Mouse (Mus musculus) embryonic facial prominence, embryonic 12.5 days (tissue): ENCODE results near the gene Cd5. TPM values are rescaled to one million over a fixed set of nuclear protein-coding genes. Genes with fewer than 3 reads are reported as not detected.

Source experiments
- ATAC-seq: fragments of 200-750 bp; cut with Nextera tagmentation; 2 replicates; pipeline ENCODE4 v1.8.0; 2017; ENCODE audit not compliant: insufficient number of reproducible peaks, insufficient read depth, low FRiP score, low TSS enrichment
- H3K27ac ChIP-seq: fragments of 300-500 bp; sonication (generic); 2 replicates; pipeline ENCODE4 v1.5.1; 2016; ENCODE audit warnings: mild to moderate bottlenecking
- H3K27me3 ChIP-seq: fragments of 300-500 bp; sonication (generic); 2 replicates; pipeline ENCODE4 v1.6.1; 2016; ENCODE audit warnings: mild to moderate bottlenecking, moderate library complexity
- H3K36me3 ChIP-seq: fragments of 300-500 bp; sonication (generic); 2 replicates; pipeline ENCODE4 v1.6.1; 2016; ENCODE audit warnings: mild to moderate bottlenecking
- H3K4me1 ChIP-seq: fragments of 300-500 bp; sonication (generic); 2 replicates; pipeline ENCODE4 v1.6.1; 2016
- H3K4me2 ChIP-seq: fragments of 300-500 bp; sonication (generic); replicated peaks from 2 replicates; pipeline ENCODE4 v1.6.1; 2016; ENCODE audit warnings: mild to moderate bottlenecking, moderate library complexity
- H3K4me3 ChIP-seq: fragments of 300-500 bp; sonication (generic); 2 replicates; pipeline ENCODE4 v1.5.1; 2016; ENCODE audit warnings: mild to moderate bottlenecking
- H3K9ac ChIP-seq: fragments of 300-500 bp; sonication (generic); 2 replicates; pipeline ENCODE4 v1.6.1; 2016; ENCODE audit warnings: mild to moderate bottlenecking, moderate library complexity
- H3K9me3 ChIP-seq: fragments of 300-500 bp; sonication (generic); 2 replicates; pipeline ENCODE4 v1.6.1; 2016; ENCODE audit warnings: mild to moderate bottlenecking, moderate library complexity
- WGBS: fragments of 180-500 bp; shearing (Covaris S2); methylation state at CpG from one replicate; pipeline ENCODE4 v1.1.7; 2016; 5-methylcytosine and 5-hydroxymethylcytosine counted together
- polyA plus RNA-seq: library from polyadenylated mRNA; unstranded; fragments of >200 nt; fragmentation: Nextera tagmentation; extraction: Ambion mirVana; gene quantifications from 2 replicates; pipeline ENCODE4 v1.2.1, GENCODE M21; 2016

The Cd5 gene
- polyA plus RNA-seq, 1 experiment from 2014 or later = 0.27 TPM

DNA sequence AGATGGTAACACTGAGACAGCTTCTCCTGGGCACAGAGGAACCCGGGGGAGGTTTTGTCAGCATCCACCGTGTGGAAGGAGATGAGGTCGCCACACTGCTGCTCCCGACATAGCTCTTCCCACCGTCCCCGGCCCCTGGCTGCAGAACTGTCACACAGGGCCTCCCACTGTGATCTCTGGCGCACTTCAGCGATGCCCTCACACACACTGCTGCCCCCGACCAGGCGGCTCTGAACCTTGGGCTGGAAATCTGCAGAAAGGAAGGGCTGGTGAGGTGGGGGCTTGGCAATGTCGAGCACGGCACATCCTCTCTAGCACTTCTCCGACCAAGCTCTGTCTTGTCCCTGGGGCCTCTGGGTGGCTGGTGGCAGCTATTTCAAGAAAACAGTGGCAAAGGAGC, 15.7 kb downstream of the Cd5 start:
- WGBS = 23% methylated on average over 13 of the region's 13 CpGs
- H3K9me3 ChIP-seq = no peaks in the 10 kb centered on the region
- no peak overlapping the region for H3K9ac ChIP-seq
- H3K27me3 ChIP-seq = no peaks in the 10 kb centered on the region
- H3K36me3 ChIP-seq = no peaks in the 10 kb centered on the region
- H3K4me2 ChIP-seq = no peak overlapping the region
- peaks cover 12% of the 10 kb centered on the region for H3K4me1 ChIP-seq
- no peak for ATAC-seq
- H3K4me3 ChIP-seq = no peak overlapping the region
- H3K27ac ChIP-seq = no peak overlapping the region; the same call in 1 of the 2 replicates

- Histone ChIP-seq H3K36me3 (no peaks in the 10 kb centered on the region), H3K9me3 (no peaks in the 10 kb centered on the region), H3K4me3 (no peak overlapping the region), H3K9ac (no peak overlapping the region), H3K4me1 (peaks cover 12% of the 10 kb centered on the region), H3K4me2 (no peak overlapping the region), H3K27ac (no peak overlapping the region), H3K27me3 (no peaks in the 10 kb centered on the region)
- ATAC-seq = no peak
- WGBS = 49% methylated on average over 5 of the region's 5 CpGs
These were observed 17.7 kb downstream of the Cd5 start for GRCm38 (mm10) chr19:10721064-10721463.

GRCm38 (mm10) chr19:10720524-10720923, 18.3 kb downstream of the Cd5 start:
- Histone ChIP-seq H3K27me3 (no peaks in the 10 kb centered on the region), H3K4me2 (no peak overlapping the region), H3K4me3 (no peak overlapping the region), H3K9me3 (no peaks in the 10 kb centered on the region), H3K9ac (no peak overlapping the region), H3K36me3 (no peaks in the 10 kb centered on the region), H3K4me1 (peaks cover 12% of the 10 kb centered on the region), H3K27ac (no peak overlapping the region)
- no peak for ATAC-seq
- WGBS = 22% methylated on average over 3 of the region's 3 CpGs

DNA sequence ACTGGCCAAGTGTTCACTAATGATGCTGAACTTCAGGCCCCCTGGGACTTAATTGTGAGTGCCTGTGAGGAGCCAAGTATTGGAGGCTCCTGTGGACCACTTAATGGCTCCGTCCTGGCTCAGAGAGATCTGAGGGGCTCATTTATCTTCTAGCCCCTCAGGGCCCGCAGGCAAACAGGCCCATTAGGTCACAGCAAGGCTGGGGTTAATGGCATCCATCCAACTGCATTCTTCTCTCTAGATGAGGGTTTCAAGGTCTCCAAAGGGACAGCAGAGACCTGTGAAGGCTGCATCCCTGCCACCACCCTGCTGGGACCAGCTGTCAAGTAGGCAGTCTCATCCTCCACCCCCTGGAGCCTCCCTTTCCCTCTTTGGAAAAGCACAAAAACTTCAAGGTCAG, 19.1 kb downstream of the Cd5 start:
- no peak for ATAC-seq
- Histone ChIP-seq H3K27ac (no peak overlapping the region), H3K36me3 (no peaks in the 10 kb centered on the region), H3K4me3 (no peak overlapping the region), H3K27me3 (no peaks in the 10 kb centered on the region), H3K4me1 (peaks cover 12% of the 10 kb centered on the region), H3K9ac (no peak overlapping the region), H3K4me2 (no peak overlapping the region), H3K9me3 (no peaks in the 10 kb centered on the region)
- WGBS = 20% methylated on average over 2 of the region's 2 CpGs

DNA sequence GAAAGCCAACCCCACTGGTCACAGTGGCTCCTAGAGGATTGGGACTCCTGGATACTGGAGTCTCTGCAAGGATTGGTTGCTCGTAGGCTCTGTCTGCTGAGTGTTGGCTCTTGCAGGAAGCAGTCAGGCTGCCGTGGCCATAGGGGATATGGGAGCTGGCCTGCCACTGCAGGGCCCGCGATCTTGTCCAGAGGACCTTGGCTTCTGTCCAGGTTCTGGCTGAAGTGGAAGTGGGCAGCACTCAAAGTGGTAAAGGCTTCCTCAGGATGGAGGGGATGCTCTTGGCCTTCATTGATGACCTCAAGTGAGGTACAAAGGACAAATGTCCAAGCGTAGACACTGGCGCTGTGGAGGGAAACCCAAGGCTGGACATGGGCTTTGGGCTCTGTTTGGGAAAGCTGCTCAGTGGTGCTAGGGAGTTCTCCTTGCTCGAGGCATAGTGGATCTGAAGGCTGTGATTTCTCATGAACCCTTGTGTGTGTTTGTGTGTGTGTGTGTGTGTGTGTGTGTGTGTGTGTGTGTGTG, 20.5 kb downstream of the Cd5 start:
- Histone ChIP-seq H3K4me3 (no peak overlapping the region), H3K9me3 (no peaks in the 10 kb centered on the region), H3K4me1 (peaks cover 12% of the 10 kb centered on the region), H3K9ac (no peak overlapping the region), H3K4me2 (no peak overlapping the region), H3K27me3 (no peaks in the 10 kb centered on the region), H3K36me3 (peaks cover 9% of the 10 kb centered on the region), H3K27ac (no peak overlapping the region)
- WGBS = 81% methylated on average over 7 of the region's 7 CpGs
- ATAC-seq = no peak

DNA sequence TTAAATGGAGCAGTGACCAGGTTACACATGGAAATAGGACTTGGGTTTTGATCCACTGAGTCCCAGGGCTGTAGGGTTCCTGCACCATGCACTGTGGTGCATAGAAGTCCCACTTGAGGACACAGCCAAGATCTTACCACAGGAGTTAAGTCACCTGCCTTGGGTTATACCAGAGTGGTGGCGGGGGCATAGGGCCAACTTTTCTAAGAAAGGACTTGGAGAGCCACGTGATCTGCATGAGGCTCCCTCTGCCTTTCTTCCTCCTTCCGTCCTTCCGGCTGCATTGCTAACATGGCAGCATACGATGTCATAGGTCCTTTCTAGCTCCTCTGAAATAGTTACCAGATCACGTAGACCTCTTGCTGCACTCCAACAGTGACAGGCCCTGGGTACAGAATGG, 23.3 kb downstream of the Cd5 start:
- ATAC-seq = no peak
- no peak overlapping the region for H3K9ac ChIP-seq

DNA sequence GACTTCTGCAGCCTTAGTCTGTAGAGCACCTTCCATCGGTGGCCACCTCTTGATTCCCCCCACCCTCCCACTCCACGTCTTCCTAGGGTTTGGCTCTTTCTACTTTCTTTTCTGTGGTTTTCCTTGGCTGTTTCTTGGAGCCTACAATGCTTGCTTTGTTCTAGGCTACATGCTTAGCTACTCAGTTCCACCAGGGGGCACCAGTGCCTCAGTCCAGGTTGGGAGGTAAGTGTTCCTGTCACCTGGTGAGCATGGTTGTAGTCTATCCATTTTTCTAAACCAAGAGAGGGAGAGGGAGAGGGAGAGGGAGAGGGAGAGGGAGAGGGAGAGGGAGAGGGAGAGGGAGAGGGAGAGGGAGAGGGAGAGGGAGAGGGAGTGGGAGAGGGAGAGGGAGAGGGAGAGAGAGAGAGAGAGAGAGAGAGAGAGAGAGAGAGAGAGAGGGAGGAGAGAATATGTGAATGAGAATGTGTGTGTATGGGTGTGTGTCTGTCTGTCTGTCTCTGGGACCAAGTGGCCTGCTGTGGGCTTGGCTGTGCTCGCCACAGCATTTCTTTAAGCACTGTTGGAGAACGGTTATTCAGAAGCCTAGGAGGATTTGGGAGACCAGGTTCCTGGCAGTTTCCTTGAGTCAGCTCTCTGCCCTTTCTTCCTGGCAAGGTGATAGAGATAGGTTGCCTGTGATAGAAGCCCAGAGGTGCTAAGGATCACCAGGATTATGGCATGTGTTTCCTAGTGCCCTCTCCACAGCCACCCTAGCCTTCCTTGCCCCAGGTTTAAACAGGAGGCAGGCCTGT, 23.9 kb downstream of the Cd5 start:
- H3K36me3 ChIP-seq = peaks cover 40% of the 10 kb centered on the region
- no peak overlapping the region for H3K9ac ChIP-seq
- 0 out of 2 replicates have a peak overlapping the region, but pooled peaks have one; percentile 37 for H3K27ac ChIP-seq
- H3K4me1 ChIP-seq = no peaks in the 10 kb centered on the region
- no peaks in the 10 kb centered on the region for H3K27me3 ChIP-seq
- 37% methylated on average over 4 of the region's 4 CpGs for WGBS
- ATAC-seq = no peak
- H3K4me3 ChIP-seq = no peak overlapping the region
- H3K9me3 ChIP-seq = no peaks in the 10 kb centered on the region
- no peak overlapping the region for H3K4me2 ChIP-seq

More for the DNA sequence above, 23.3 kb downstream of the Cd5 start:
- Histone ChIP-seq H3K27me3 (no peaks in the 10 kb centered on the region), H3K9me3 (no peaks in the 10 kb centered on the region), H3K4me3 (no peak overlapping the region), H3K4me1 (peaks cover 2% of the 10 kb centered on the region; the same call in 1 of the 2 replicates), H3K27ac (no peak overlapping the region), H3K36me3 (peaks cover 36% of the 10 kb centered on the region), H3K4me2 (no peak overlapping the region)
- WGBS = 86% methylated on average over 6 of the region's 6 CpGs

DNA sequence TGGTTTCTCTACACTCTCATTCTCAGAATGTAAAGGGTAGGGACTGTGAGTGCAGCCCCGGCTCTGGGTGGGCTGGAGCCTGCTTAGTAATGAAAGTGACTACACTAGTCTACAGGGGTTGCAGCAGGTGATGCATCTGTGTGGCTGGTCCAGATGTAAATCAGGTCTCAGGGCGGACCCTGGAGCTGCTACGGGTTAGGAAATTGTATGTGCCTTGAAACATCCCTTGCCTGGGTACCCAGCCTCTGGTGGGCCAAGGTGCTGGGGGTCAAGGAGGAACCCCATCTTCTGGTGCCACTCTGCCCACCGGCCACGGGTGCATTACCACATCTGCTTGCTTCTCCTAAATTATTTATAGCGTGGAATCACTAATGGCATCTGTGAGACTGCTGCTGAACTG, 24.6 kb downstream of the Cd5 start:
- Histone ChIP-seq H3K36me3 (peaks cover 40% of the 10 kb centered on the region), H3K27me3 (no peaks in the 10 kb centered on the region), H3K4me1 (peaks cover 7% of the 10 kb centered on the region), H3K27ac (no peak overlapping the region), H3K9ac (no peak overlapping the region), H3K4me2 (no peak overlapping the region), H3K4me3 (no peak overlapping the region), H3K9me3 (no peaks in the 10 kb centered on the region)
- 80% methylated on average over 6 of the region's 6 CpGs for WGBS
- ATAC-seq = no peak

DNA sequence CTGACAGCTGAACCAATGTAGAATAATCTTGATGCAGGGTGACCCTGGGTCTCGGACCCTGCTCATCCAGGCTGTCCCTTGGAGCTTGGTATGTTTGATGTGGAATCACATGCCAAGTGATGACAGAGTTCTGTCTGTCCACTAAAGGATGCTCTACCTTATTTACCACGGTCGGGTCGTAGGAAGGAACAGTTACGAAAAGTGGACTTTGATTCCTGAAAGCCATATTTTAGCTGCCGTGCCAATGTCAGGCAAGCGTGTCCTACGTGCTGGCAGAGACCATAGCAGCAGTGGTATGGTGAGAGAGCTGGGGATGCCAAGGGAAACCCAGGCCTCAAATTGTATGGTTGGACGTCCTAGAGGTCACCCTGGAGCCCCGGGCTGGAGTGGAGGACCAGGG, 25.3 kb downstream of the Cd5 start:
- WGBS = 92% methylated on average over 10 of the region's 10 CpGs
- Histone ChIP-seq H3K9me3 (no peaks in the 10 kb centered on the region), H3K36me3 (peaks cover 43% of the 10 kb centered on the region), H3K4me2 (no peak overlapping the region), H3K4me3 (no peak overlapping the region), H3K4me1 (peaks cover 10% of the 10 kb centered on the region), H3K9ac (no peak overlapping the region), H3K27ac (no peak overlapping the region), H3K27me3 (no peaks in the 10 kb centered on the region)
- ATAC-seq = no peak

DNA sequence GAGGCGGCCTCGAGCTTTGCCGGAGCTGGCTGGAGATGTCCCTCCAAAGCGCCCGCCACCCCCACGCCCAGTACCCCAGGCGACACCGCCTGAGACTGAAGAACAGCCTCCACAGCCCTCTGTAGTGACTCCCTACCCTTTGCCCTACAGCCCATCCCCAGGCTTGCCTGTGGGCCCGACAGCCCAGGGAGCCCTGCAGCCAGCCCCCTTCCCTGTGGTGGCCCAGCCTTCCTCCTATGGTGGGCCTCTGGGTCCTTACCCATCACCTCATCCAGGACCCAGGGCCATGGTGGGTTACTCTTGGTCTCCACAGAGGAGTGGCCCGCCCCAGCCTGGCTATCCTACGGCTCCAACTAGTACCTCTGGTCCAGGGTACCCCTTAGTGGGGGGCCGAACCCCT, 26.2 kb downstream of the Cd5 start:
- no peaks in the 10 kb centered on the region for H3K9me3 ChIP-seq
- 94% methylated on average over 12 of the region's 12 CpGs for WGBS
- H3K4me1 ChIP-seq = peaks cover 10% of the 10 kb centered on the region
- H3K27ac ChIP-seq = no peak overlapping the region
- H3K36me3 ChIP-seq = peaks cover 50% of the 10 kb centered on the region
- H3K9ac ChIP-seq = no peak overlapping the region
- H3K27me3 ChIP-seq = no peaks in the 10 kb centered on the region
- no peak overlapping the region for H3K4me2 ChIP-seq
- no peak overlapping the region for H3K4me3 ChIP-seq
- no peak for ATAC-seq

GRCm38 (mm10) chr19:10712194-10712593, 26.6 kb downstream of the Cd5 start:
- 95% methylated on average over 7 of the region's 7 CpGs for WGBS
- Histone ChIP-seq H3K36me3 (peaks cover 54% of the 10 kb centered on the region), H3K4me3 (no peak overlapping the region), H3K9me3 (no peaks in the 10 kb centered on the region), H3K27me3 (no peaks in the 10 kb centered on the region), H3K27ac (no peak overlapping the region), H3K4me1 (peaks cover 10% of the 10 kb centered on the region), H3K4me2 (no peak overlapping the region), H3K9ac (no peak overlapping the region)
- ATAC-seq = no peak

- Histone ChIP-seq H3K9me3 (no peaks in the 10 kb centered on the region), H3K9ac (no peak overlapping the region), H3K27ac (no peak overlapping the region), H3K4me2 (no peak overlapping the region), H3K36me3 (peaks cover 64% of the 10 kb centered on the region), H3K27me3 (no peaks in the 10 kb centered on the region), H3K4me1 (peaks cover 10% of the 10 kb centered on the region), H3K4me3 (no peak overlapping the region)
- no peak for ATAC-seq
- 94% methylated on average over 4 of the region's 4 CpGs for WGBS
These were observed 28.1 kb downstream of the Cd5 start for GRCm38 (mm10) chr19:10710751-10711150.
